Mouse (Mus musculus) heart, adult 2 months (tissue): ENCODE results near the gene Aox2.

ENCODE experiments used
- CTCF ChIP-seq: fragments of 200-600 bp; IDR thresholded peaks from 2 replicates; pipeline ENCODE4 v1.8.1; 2022; ENCODE audit warnings: antibody characterized with exemption, mild to moderate bottlenecking, moderate library complexity
- EP300 ChIP-seq: fragments of 200-500 bp; IDR thresholded peaks from 2 replicates; pipeline ENCODE4 v1.6.1; 2011; ENCODE audit warnings: low read depth, low read length, control low read depth; ENCODE audit not compliant: insufficient read depth
- POLR2A ChIP-seq: fragments of 200-500 bp; IDR thresholded peaks from 2 replicates; pipeline ENCODE4 v1.6.1; 2011; ENCODE audit warnings: mild to moderate bottlenecking, low read depth, low read length, control low read depth; ENCODE audit not compliant: insufficient read depth

DNA sequence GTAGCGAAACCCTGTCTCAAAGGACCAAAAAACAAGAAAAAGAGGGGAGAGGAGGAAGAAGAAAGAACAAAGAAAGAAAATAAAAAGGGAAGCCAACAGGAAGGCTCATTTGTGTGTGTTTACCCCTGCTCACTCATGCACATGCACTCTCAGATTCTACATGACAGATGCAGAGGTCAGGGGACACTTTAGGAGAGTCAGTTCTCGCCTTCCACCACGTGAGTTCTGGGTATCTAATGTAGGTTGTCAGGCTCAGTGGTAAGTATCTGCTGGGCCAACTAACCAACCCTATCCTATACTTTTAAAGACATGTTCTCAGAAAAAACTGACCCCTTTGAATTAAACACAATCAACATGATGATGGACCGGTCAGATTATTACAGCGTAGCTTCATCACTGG lies 66.4 kb downstream of the Aox2 start:
- no peak for TF ChIP-seq EP300
- TF ChIP-seq POLR2A, result no peak
- no peak for TF ChIP-seq CTCF
